Mouse (Mus musculus): ENCODE data around the gene Sppl2b. TPM values are rescaled to one million over a fixed set of nuclear protein-coding genes. Genes with fewer than 3 reads are reported as not detected.

The Sppl2b gene
- total RNA-seq (2014; rRNA removed) (116 and 132 TPM in 2 replicates), polyA plus RNA-seq (2015; fragmentation: Nextera tagmentation; extraction: Ambion mirVana) (78.6 and 86.2 TPM in 2 replicates)

GRCm38 (mm10) chr10:80854913-80855748 lies at the start of gene Sppl2b, which contains the start of gene Lsm7:
Sppl2b (plus strand) TSS chr10:80855275.
Lsm7 (minus strand) TSS chr10:80855209.
- Histone ChIP-seq H3K4me3 (ENCODE audit: low read depth, low read length) (peak within 1 kb of the TSS; percentile 81), H3K27ac (ENCODE audit: low read depth, low read length) (peak within 1 kb of the TSS; percentile 87), H3K27me3 (ENCODE audit: insufficient read depth, low read length) (no peaks in the 10 kb centered on the region), H3K4me2 (ENCODE audit: low read depth, low read length, poor library complexity, severe bottlenecking) (peak within 1 kb of the TSS; percentile 95), H3K4me1 (ENCODE audit: insufficient read depth, low read length) (peaks cover 19% of the 10 kb centered on the region), H3K36me3 (ENCODE audit: insufficient read depth, low read length) (peaks cover 20% of the 10 kb centered on the region), H3K9me3 (ENCODE audit: low read length) (no peaks in the 10 kb centered on the region), H3K9ac (replicated peaks; ENCODE audit: low read length, poor library complexity, severe bottlenecking) (peak within 1 kb of the TSS; percentile 83)
- WGBS: under 1% methylated on average over 78 of the region's 81 CpGs
- DNase-seq (ENCODE audit: low spot score): peak; percentile 96
- TF ChIP-seq CTCF (IDR thresholded peaks at IDR 0.05): no peak
- peak; percentile 77 for ATAC-seq (ENCODE audit: low FRiP score)

- Histone ChIP-seq H3K4me2 (ENCODE audit: low read depth, low read length, poor library complexity, severe bottlenecking) (no peak overlapping the region), H3K9ac (replicated peaks; ENCODE audit: low read length, poor library complexity, severe bottlenecking) (no peak overlapping the region), H3K27me3 (ENCODE audit: insufficient read depth, low read length) (no peaks in the 10 kb centered on the region), H3K4me3 (ENCODE audit: low read depth, low read length) (no peak overlapping the region), H3K4me1 (ENCODE audit: insufficient read depth, low read length) (peaks cover 9% of the 10 kb centered on the region; the same call in 1 of the 2 replicates), H3K36me3 (ENCODE audit: insufficient read depth, low read length) (peaks cover 43% of the 10 kb centered on the region), H3K27ac (ENCODE audit: low read depth, low read length) (no peak overlapping the region), H3K9me3 (ENCODE audit: low read length) (no peaks in the 10 kb centered on the region)
- DNase-seq (ENCODE audit: low spot score) (no peak), ATAC-seq (ENCODE audit: low FRiP score) (no peak)
- 74% methylated on average over 5 of the region's 5 CpGs for WGBS
- no peak for TF ChIP-seq CTCF (IDR thresholded peaks at IDR 0.05)
Observed at GRCm38 (mm10) chr10:80805322-80805721, 49.8 kb upstream of the Sppl2b start.

GRCm38 (mm10) chr10:80805925-80806324 lies 49.1 kb upstream of the Sppl2b start:
- Histone ChIP-seq H3K4me2 (ENCODE audit: low read depth, low read length, poor library complexity, severe bottlenecking) (peak overlapping the region; percentile 94; the same call in 1 of the 2 replicates), H3K27ac (ENCODE audit: low read depth, low read length) (no peak overlapping the region), H3K9me3 (ENCODE audit: low read length) (no peaks in the 10 kb centered on the region), H3K9ac (replicated peaks; ENCODE audit: low read length, poor library complexity, severe bottlenecking) (no peak overlapping the region), H3K27me3 (ENCODE audit: insufficient read depth, low read length) (no peaks in the 10 kb centered on the region), H3K4me1 (ENCODE audit: insufficient read depth, low read length) (peaks cover 10% of the 10 kb centered on the region; the same call in 1 of the 2 replicates), H3K36me3 (ENCODE audit: insufficient read depth, low read length) (peaks cover 43% of the 10 kb centered on the region), H3K4me3 (ENCODE audit: low read depth, low read length) (no peak overlapping the region)
- ATAC-seq (ENCODE audit: low FRiP score): no peak
- peak; percentile 79 for TF ChIP-seq CTCF (IDR thresholded peaks at IDR 0.05)
- peak; percentile 67 for DNase-seq (ENCODE audit: low spot score)
- 15% methylated on average over 3 of the region's 3 CpGs for WGBS

GRCm38 (mm10) chr10:80806341-80807056 lies 48.6 kb upstream of the Sppl2b start:
- ATAC-seq (ENCODE audit: low FRiP score) (no peak; the same call in 1 of the 2 replicates), DNase-seq (ENCODE audit: low spot score) (no peak)
- H3K9ac ChIP-seq (replicated peaks; ENCODE audit: low read length, poor library complexity, severe bottlenecking): peak overlapping the region; percentile 86

GRCm38 (mm10) chr10:80807057-80807627 lies 47.9 kb upstream of the Sppl2b start:
- Histone ChIP-seq H3K4me1 (ENCODE audit: insufficient read depth, low read length) (peaks cover 10% of the 10 kb centered on the region; the same call in 1 of the 2 replicates), H3K4me2 (ENCODE audit: low read depth, low read length, poor library complexity, severe bottlenecking) (peak overlapping the region; percentile 94), H3K9ac (replicated peaks; ENCODE audit: low read length, poor library complexity, severe bottlenecking) (peak overlapping the region; percentile 86), H3K9me3 (ENCODE audit: low read length) (no peaks in the 10 kb centered on the region), H3K27ac (ENCODE audit: low read depth, low read length) (peak overlapping the region; percentile 87), H3K27me3 (ENCODE audit: insufficient read depth, low read length) (no peaks in the 10 kb centered on the region), H3K36me3 (ENCODE audit: insufficient read depth, low read length) (peaks cover 31% of the 10 kb centered on the region), H3K4me3 (ENCODE audit: low read depth, low read length) (peak overlapping the region; percentile 51)
- DNase-seq (ENCODE audit: low spot score) (peak; percentile 90), ATAC-seq (ENCODE audit: low FRiP score) (peak; percentile 79)
- under 1% methylated on average over 56 of the region's 58 CpGs for WGBS
- peak; percentile 18; the same call in 1 of the 2 replicates for TF ChIP-seq CTCF (IDR thresholded peaks at IDR 0.05)

More at GRCm38 (mm10) chr10:80806341-80807056, 48.6 kb upstream of the Sppl2b start:
- Histone ChIP-seq H3K9me3 (ENCODE audit: low read length) (no peaks in the 10 kb centered on the region), H3K4me2 (ENCODE audit: low read depth, low read length, poor library complexity, severe bottlenecking) (peak overlapping the region; percentile 94), H3K27me3 (ENCODE audit: insufficient read depth, low read length) (no peaks in the 10 kb centered on the region), H3K4me1 (ENCODE audit: insufficient read depth, low read length) (peaks cover 10% of the 10 kb centered on the region; the same call in 1 of the 2 replicates), H3K27ac (ENCODE audit: low read depth, low read length) (peak overlapping the region; percentile 87), H3K4me3 (ENCODE audit: low read depth, low read length) (peak overlapping the region; percentile 51), H3K36me3 (ENCODE audit: insufficient read depth, low read length) (peaks cover 37% of the 10 kb centered on the region)
- 38% methylated on average over 32 of the region's 34 CpGs for WGBS
- no peak for TF ChIP-seq CTCF (IDR thresholded peaks at IDR 0.05)
